Mouse (Mus musculus): Measurements from ENCODE around the gene 3110070M22Rik. TPM values are rescaled to one million over a fixed set of nuclear protein-coding genes. Genes with fewer than 3 reads are reported as not detected.

3110070M22Rik gene
- polyA plus RNA-seq, 1 experiment from 2014 or later = 1.1 TPM

DNA sequence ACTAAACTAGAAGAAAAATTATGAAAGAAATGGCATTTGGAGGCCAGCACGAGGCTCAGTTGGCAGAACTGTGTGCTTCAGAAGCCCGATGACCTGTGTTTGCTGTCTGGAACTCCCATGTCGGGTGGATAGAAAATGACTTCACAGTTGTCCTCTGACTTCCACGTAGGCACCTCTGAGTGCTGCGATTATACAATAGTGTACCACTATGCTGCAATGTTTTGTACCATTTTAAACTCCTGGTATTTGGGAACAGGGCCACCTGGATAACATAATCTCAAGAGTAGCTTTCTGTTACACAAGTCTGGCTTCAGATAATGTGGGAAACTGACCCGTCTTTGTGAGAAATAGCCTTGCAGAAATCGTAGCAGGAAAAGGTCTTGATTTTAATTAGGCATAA, 31.8 kb downstream of the 3110070M22Rik start:
- ATAC-seq (ENCODE audit: low FRiP score) = no peak
- peaks cover 7% of the 10 kb centered on the region; the same call in 1 of the 2 replicates for H3K36me3 ChIP-seq (ENCODE audit: control insufficient read depth, insufficient read depth, low read length)
- no peaks in the 10 kb centered on the region for H3K27me3 ChIP-seq (ENCODE audit: control insufficient read depth, insufficient read depth, low read length)
- no peak for DNase-seq (ENCODE audit: low spot score)
- no peak overlapping the region for H3K27ac ChIP-seq (ENCODE audit: low read depth, low read length)
- H3K9me3 ChIP-seq (ENCODE audit: control insufficient read depth, low read length) = no peaks in the 10 kb centered on the region
- no peaks in the 10 kb centered on the region for H3K4me1 ChIP-seq (replicated peaks; ENCODE audit: control insufficient read depth, insufficient read depth, low read length)
- WGBS = 92% methylated on average over 7 of the region's 7 CpGs
- H3K4me3 ChIP-seq (ENCODE audit: low read depth, low read length) = no peak overlapping the region
- no peak overlapping the region for H3K9ac ChIP-seq (ENCODE audit: low read depth, low read length)
- H3K4me2 ChIP-seq (replicated peaks; ENCODE audit: low read depth, low read length) = no peak overlapping the region

DNA sequence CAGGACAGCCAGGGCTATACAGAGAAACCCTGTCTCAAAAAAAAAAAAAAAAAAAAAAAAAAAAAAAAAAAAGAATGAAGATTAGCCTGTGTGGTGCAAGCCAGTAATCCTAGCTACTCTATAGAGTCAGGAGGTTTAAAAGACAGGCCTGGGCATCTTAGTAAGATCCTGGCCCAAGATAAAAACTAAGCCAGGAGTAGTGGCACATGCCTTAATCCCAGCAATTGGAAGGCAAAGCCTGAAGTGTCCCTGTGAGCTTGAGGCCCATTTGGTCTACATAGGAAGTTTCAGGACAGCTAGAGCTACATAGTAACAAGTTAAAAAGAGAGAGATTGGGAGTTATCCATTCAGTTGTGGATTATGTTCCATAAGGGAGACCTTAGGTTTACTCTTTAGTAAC, 33.1 kb downstream of the 3110070M22Rik start:
- Histone ChIP-seq H3K9me3 (ENCODE audit: control insufficient read depth, low read length) (no peaks in the 10 kb centered on the region), H3K4me2 (replicated peaks; ENCODE audit: low read depth, low read length) (no peak overlapping the region), H3K36me3 (ENCODE audit: control insufficient read depth, insufficient read depth, low read length) (peaks cover 13% of the 10 kb centered on the region), H3K27me3 (ENCODE audit: control insufficient read depth, insufficient read depth, low read length) (no peaks in the 10 kb centered on the region), H3K27ac (ENCODE audit: low read depth, low read length) (no peak overlapping the region), H3K9ac (ENCODE audit: low read depth, low read length) (no peak overlapping the region), H3K4me1 (replicated peaks; ENCODE audit: control insufficient read depth, insufficient read depth, low read length) (no peaks in the 10 kb centered on the region), H3K4me3 (ENCODE audit: low read depth, low read length) (no peak overlapping the region)
- ATAC-seq (ENCODE audit: low FRiP score) (no peak), DNase-seq (ENCODE audit: low spot score) (no peak)

DNA sequence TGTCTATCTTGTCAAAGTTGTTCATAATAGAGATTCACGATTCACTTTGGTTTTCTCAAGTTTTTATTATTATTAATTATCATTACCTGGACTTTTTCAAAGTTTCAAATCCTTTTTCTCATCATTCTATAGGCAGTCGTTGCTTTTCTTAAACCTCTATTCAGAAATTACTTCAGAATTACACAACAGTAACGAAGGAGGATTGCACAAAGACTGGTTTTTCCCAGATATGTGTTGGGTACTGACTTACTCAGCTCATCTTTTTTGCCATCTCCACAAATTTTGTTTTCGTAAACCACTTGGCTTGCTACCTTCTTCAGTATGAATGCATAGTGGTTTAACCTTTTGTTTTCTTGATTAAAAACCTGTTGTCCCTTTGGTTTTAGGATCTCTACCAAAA, 34.6 kb downstream of the 3110070M22Rik start:
- no peak overlapping the region for H3K9ac ChIP-seq (ENCODE audit: low read depth, low read length)
- no peaks in the 10 kb centered on the region for H3K4me1 ChIP-seq (replicated peaks; ENCODE audit: control insufficient read depth, insufficient read depth, low read length)
- no peak overlapping the region for H3K4me2 ChIP-seq (replicated peaks; ENCODE audit: low read depth, low read length)
- H3K4me3 ChIP-seq (ENCODE audit: low read depth, low read length) = no peak overlapping the region
- H3K27ac ChIP-seq (ENCODE audit: low read depth, low read length) = no peak overlapping the region
- H3K9me3 ChIP-seq (ENCODE audit: control insufficient read depth, low read length) = no peaks in the 10 kb centered on the region
- DNase-seq (ENCODE audit: low spot score) (no peak), ATAC-seq (ENCODE audit: low FRiP score) (no peak)
- H3K36me3 ChIP-seq (ENCODE audit: control insufficient read depth, insufficient read depth, low read length) = peaks cover 13% of the 10 kb centered on the region
- H3K27me3 ChIP-seq (ENCODE audit: control insufficient read depth, insufficient read depth, low read length) = no peaks in the 10 kb centered on the region
- WGBS = 95% methylated on average over 4 of the region's 4 CpGs

DNA sequence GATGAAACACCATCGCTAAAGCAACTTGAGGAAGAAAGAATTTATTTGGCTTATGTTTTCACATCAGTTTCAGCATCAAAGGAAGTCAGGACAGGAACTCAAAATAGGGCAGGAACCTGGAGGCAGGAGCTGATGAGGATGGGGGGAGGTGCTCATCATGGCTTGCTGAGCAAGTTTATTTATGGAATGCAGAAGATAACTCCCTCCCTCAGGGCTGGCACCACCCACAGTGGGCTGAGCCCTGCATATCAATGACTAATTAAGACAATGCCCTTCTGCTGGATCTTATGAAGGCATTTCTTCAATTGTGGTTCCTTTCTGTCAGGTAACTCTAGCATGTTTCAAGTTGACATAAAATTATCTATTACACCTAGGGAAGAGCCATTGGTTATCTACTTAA, 45.9 kb downstream of the 3110070M22Rik start:
- H3K36me3 ChIP-seq (ENCODE audit: control insufficient read depth, insufficient read depth, low read length) = peaks cover 12% of the 10 kb centered on the region
- ATAC-seq (ENCODE audit: low FRiP score) (no peak), DNase-seq (ENCODE audit: low spot score) (no peak)
- H3K27ac ChIP-seq (ENCODE audit: low read depth, low read length) = no peak overlapping the region
- H3K27me3 ChIP-seq (ENCODE audit: control insufficient read depth, insufficient read depth, low read length) = no peaks in the 10 kb centered on the region
- H3K9ac ChIP-seq (ENCODE audit: low read depth, low read length) = no peak overlapping the region
- no peak overlapping the region for H3K4me2 ChIP-seq (replicated peaks; ENCODE audit: low read depth, low read length)
- no peak overlapping the region for H3K4me3 ChIP-seq (ENCODE audit: low read depth, low read length)
- WGBS = 91% methylated on average over 1 of the region's 1 CpGs
- no peaks in the 10 kb centered on the region for H3K4me1 ChIP-seq (replicated peaks; ENCODE audit: control insufficient read depth, insufficient read depth, low read length)
- no peaks in the 10 kb centered on the region for H3K9me3 ChIP-seq (ENCODE audit: control insufficient read depth, low read length)

Other genes with a start within 250 kb of the 3110070M22Rik start
- 141 and 149 TPM in 2 replicates for gene Paip1, start 59.8 kb downstream of the 3110070M22Rik start, polyA plus RNA-seq (2014; fragmentation: Nextera tagmentation; extraction: Ambion mirVana)
- gene 4833420G17Rik, start 25.6 kb downstream of the 3110070M22Rik start, polyA plus RNA-seq (2014; fragmentation: Nextera tagmentation; extraction: Ambion mirVana) = 93.3 and 105 TPM in 2 replicates
- 1.9 TPM in 2 replicates for gene Tmem267, start 344 bp downstream of the 3110070M22Rik start, polyA plus RNA-seq (2014; fragmentation: Nextera tagmentation; extraction: Ambion mirVana)
- gene Ccl28, start 135.4 kb upstream of the 3110070M22Rik start, polyA plus RNA-seq (2014; fragmentation: Nextera tagmentation; extraction: Ambion mirVana) = 0.15 TPM in 1 of 2 replicates, not detected in the other
- 493 and 527 TPM in 2 replicates for gene Hmgcs1, start 202.0 kb upstream of the 3110070M22Rik start, polyA plus RNA-seq (2014; fragmentation: Nextera tagmentation; extraction: Ambion mirVana)